Mouse (Mus musculus) ES-E14 (cell line): ENCODE results near the gene Rbm47. TPM values are rescaled to one million over a fixed set of nuclear protein-coding genes. Genes with fewer than 3 reads are reported as not detected.
A peak's percentile ranks its signal among the peaks of the same experiment; 100 is the strongest.

Source experiments
- DNase-seq: peaks from one replicate; pipeline ENCODE4 v3.0.0-alpha.2; 2013; ENCODE audit warnings: low read depth, low spot score
- H3K27ac ChIP-seq: 2 replicates; pipeline ENCODE4 v1.5.1; 2012; ENCODE audit warnings: low read depth, mild to moderate bottlenecking, low read length, moderate library complexity, mixed read lengths; ENCODE audit not compliant: poor library complexity, insufficient read depth, severe bottlenecking
- H3K36me3 ChIP-seq: 2 replicates; pipeline ENCODE4 v1.6.1; 2012; ENCODE audit warnings: mild to moderate bottlenecking, low read length, moderate library complexity, mixed read lengths; ENCODE audit not compliant: control insufficient read depth, poor library complexity, insufficient read depth, severe bottlenecking
- H3K4me1 ChIP-seq, 2 experiments: fragments of 150-350 bp in 1 of 2; sonication (generic) in 1 of 2; 2 replicates each; pipeline ENCODE4 v1.6.1; 2012; ENCODE audit warnings: low read length in 2 of 2, mild to moderate bottlenecking in 1 of 2, mixed read lengths in 1 of 2; ENCODE audit not compliant: control insufficient read depth in 2 of 2, insufficient read depth in 2 of 2, poor library complexity in 1 of 2
- H3K4me3 ChIP-seq, 2 experiments: fragments of 150-350 bp in 1 of 2; sonication (generic) in 1 of 2; 2 replicates each; pipeline ENCODE4 v1.5.1; 2012; ENCODE audit warnings: low read length in 2 of 2, low read depth in 1 of 2, mild to moderate bottlenecking in 1 of 2, mixed read lengths in 1 of 2; ENCODE audit not compliant: insufficient read depth in 1 of 2, poor library complexity in 1 of 2, severe bottlenecking in 1 of 2
- H3K9ac ChIP-seq: 2 replicates; pipeline ENCODE4 v1.6.1; 2012; ENCODE audit warnings: low read depth, mild to moderate bottlenecking, low read length, mixed read lengths; ENCODE audit not compliant: poor library complexity, insufficient read depth, severe bottlenecking
- H3K9me3 ChIP-seq: fragments of 150-350 bp; sonication (generic); 2 replicates; pipeline ENCODE4 v1.6.1; 2012; ENCODE audit warnings: low read depth, mild to moderate bottlenecking, low read length; ENCODE audit not compliant: control insufficient read depth, insufficient read depth
- CHD2 ChIP-seq: IDR thresholded peaks from 2 replicates; pipeline ENCODE4 v1.6.1; 2014; ENCODE audit warnings: mild to moderate bottlenecking, low read depth, low read length, inconsistent platforms
- HCFC1 ChIP-seq: IDR thresholded peaks from 2 replicates; pipeline ENCODE4 v1.6.1; 2012; ENCODE audit warnings: low read length, inconsistent platforms, borderline replicate concordance; ENCODE audit not compliant: insufficient read depth
- MAFK ChIP-seq: IDR thresholded peaks from 2 replicates; pipeline ENCODE4 v1.6.1; 2014; ENCODE audit warnings: mild to moderate bottlenecking, low read depth, low read length, inconsistent platforms; ENCODE audit not compliant: insufficient read depth
- ZC3H11A ChIP-seq: IDR thresholded peaks from 2 replicates; pipeline ENCODE4 v1.6.1; 2012; ENCODE audit warnings: low read depth, mild to moderate bottlenecking, inconsistent platforms, low read length, borderline replicate concordance
- ZNF384 ChIP-seq: IDR thresholded peaks from 2 replicates; pipeline ENCODE4 v1.6.1; 2012; ENCODE audit warnings: low read depth, low read length, inconsistent platforms
- in situ Hi-C, 2 experiments: fragments of 600-800 bp; cut with MboI; formaldehyde crosslinking; loops; one replicate each; pipeline ENCODE4 v1.15.1; 2025; ENCODE audit warnings: low sequenced_read_pairs in 2 of 2, inconsistent platforms in 1 of 2; ENCODE audit not compliant: unreplicated experiment in 2 of 2
- total RNA-seq: library from RNA; depleted of rRNA; stranded (reverse); fragments of 300-350 nt; gene quantifications from 2 replicates; pipeline ENCODE4 v1.2.3, GENCODE M21; 2012

The Rbm47 gene
- total RNA-seq, 1 experiment = 13.4 TPM

DNA sequence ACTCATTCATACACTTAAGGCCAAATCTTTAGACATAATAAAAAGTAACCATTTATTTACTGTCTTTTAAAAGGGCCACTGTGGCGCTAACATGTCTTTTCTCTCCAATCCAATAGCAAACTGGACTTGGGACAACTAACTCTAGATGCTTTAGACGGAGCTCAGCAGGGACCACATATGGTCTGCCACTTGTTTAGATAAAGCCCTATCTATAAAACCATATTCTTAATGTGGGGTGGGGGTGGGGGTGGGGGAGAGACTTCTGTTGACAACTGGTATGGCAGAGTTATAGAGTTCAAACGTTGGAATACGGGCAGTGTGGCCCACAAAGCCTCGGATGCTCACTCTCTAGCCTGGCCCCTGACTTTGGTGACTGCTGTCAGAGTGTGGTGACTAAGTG, 141.2 kb downstream of the Rbm47 start:
- Histone ChIP-seq H3K4me1 (peaks cover 0 to 4% of the 10 kb centered on the region in 2 experiments; a peak in 1 of 4 replicates), H3K9me3 (no peaks in the 10 kb centered on the region), H3K27ac (no peak overlapping the region), H3K4me3 (no peak overlapping the region), H3K9ac (no peak overlapping the region), H3K36me3 (peaks cover 3% of the 10 kb centered on the region; the same call in 1 of the 2 replicates)
- no peak for TF ChIP-seq MAFK
- TF ChIP-seq ZC3H11A = no peak
- TF ChIP-seq CHD2 = no peak
- TF ChIP-seq HCFC1 = no peak
- TF ChIP-seq ZNF384 = no peak
- in situ Hi-C loops = no loop called here
- DNase-seq = no peak

DNA sequence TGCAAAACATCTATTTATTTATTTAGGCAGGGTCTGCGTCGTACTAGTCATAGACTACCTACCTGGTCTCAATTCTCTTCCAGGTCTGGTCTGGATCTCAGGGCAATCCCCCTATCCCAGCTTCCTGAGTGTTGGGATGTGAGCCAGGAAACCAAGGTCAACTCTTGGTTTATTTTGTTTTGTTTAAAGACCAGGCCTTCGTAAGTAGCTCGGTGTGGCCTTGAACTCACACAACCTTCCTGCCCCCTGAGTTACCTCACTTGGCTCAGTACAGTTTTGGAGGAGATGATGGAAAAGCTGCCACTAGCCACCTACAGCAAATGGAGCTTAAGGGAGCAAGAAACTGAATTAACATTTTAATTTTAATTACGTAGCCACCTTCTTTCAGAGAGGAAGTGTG, 144.7 kb downstream of the Rbm47 start:
- Histone ChIP-seq H3K27ac (no peak overlapping the region), H3K9me3 (no peaks in the 10 kb centered on the region), H3K4me3 (no peak overlapping the region), H3K36me3 (peaks cover 12% of the 10 kb centered on the region; the same call in 1 of the 2 replicates), H3K4me1 (peaks cover 0 to 3% of the 10 kb centered on the region in 2 experiments; a peak in 1 of 4 replicates), H3K9ac (no peak overlapping the region)
- in situ Hi-C loops = no loop called here
- no peak for DNase-seq
- TF ChIP-seq CHD2 = no peak
- no peak for TF ChIP-seq ZNF384
- TF ChIP-seq HCFC1 = no peak
- no peak for TF ChIP-seq ZC3H11A

DNA sequence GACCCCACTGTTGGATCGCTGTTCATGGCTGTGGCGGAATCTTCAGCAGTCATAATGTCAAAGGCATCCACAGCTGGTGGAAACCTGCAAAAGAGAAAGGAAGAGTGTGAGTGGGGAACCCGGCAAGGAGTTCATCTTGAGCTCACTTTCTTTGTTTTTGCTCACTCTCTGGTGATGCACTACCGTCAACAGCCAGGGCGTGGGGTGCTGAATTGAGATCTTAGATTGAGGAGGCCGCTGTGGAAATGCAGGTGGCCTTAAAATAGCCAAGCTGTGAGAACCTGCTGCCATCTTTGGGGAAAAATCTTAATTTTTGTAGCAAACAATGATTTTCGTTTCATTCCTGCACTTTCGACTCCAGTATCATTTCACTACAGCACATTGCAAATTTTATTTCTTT, 145.7 kb downstream of the Rbm47 start:
- Histone ChIP-seq H3K9ac (no peak overlapping the region), H3K4me1 (peaks cover 0 to 3% of the 10 kb centered on the region in 2 experiments; a peak in 1 of 4 replicates), H3K9me3 (no peaks in the 10 kb centered on the region), H3K4me3 (peak overlapping the region in 1 of 2 experiments; percentile 37; a peak in 3 of 4 replicates), H3K27ac (no peak overlapping the region), H3K36me3 (peaks cover 12% of the 10 kb centered on the region; the same call in 1 of the 2 replicates)
- DNase-seq = no peak
- in situ Hi-C loops = no loop called here
- peak; percentile 54; the same call in 1 of the 2 replicates for TF ChIP-seq ZNF384
- TF ChIP-seq ZC3H11A = no peak

DNA sequence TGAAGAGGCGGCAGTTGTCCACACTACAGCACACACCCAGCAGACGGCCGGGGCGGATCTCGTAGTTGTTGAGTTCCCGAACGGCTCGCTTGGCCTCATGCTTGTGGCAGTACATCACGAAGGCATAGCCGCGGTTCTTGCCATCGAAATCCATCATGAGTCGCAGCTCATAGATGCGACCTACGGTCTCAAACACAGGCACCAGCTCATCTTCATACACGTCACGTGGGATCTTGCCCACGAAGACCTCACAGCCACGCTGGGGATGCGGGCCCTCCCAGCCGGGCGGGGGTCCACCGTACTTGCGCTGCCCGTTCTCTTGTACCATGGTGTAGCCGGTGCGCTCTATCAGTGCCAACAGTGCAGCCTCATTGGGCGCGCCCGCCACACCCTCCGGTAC, 146.1 kb downstream of the Rbm47 start:
- TF ChIP-seq HCFC1 (no peak), MAFK (no peak), ZNF384 (no peak), ZC3H11A (no peak), CHD2 (no peak)
- no peak for DNase-seq
- in situ Hi-C loops = no loop called here
- Histone ChIP-seq H3K4me1 (peaks cover 0 to 3% of the 10 kb centered on the region in 2 experiments; a peak in 1 of 4 replicates), H3K4me3 (peak overlapping the region in 1 of 2 experiments; percentile 37; a peak in 3 of 4 replicates), H3K9me3 (no peaks in the 10 kb centered on the region), H3K27ac (no peak overlapping the region), H3K9ac (no peak overlapping the region), H3K36me3 (peaks cover 12% of the 10 kb centered on the region; the same call in 1 of the 2 replicates)

DNA sequence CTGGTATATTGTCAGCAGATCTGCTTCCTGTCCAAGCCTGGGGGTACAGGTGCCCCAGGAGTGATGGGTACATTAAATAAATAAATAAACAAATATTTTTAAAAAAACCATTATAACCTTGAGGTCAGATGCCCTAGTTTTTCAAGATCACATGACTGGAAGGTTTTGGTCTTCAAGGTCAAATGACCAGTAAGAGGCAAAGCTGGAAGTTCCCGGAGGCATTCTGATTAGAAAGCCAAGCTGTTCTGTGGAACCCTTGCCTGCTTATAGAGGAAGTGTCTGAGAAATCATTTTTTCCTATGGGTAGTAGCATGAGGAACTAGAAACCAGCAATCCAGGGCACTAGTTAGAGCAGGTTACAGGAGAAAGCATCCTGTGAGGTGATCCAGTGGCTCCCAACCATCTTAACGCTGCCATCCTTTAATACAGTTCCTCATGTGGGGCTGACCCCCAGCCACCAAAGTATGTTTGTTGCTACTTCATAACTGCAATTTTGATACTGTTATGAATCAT, 157.4 kb downstream of the Rbm47 start:
- no peak overlapping the region for H3K27ac ChIP-seq
- H3K9ac ChIP-seq = no peak overlapping the region
- H3K4me1 ChIP-seq = no peaks in the 10 kb centered on the region
- H3K36me3 ChIP-seq = peaks cover 2% of the 10 kb centered on the region; the same call in 1 of the 2 replicates
- H3K9me3 ChIP-seq = no peaks in the 10 kb centered on the region
- in situ Hi-C loops = no loop called here
- DNase-seq = no peak
- H3K4me3 ChIP-seq = no peak overlapping the region
- no peak for TF ChIP-seq MAFK
- no peak for TF ChIP-seq ZNF384
- TF ChIP-seq ZC3H11A = no peak
- TF ChIP-seq HCFC1 = no peak
- no peak for TF ChIP-seq CHD2
